Mouse (Mus musculus): ENCODE results near the gene Rbmx. TPM values are rescaled to one million over a fixed set of nuclear protein-coding genes. Genes with fewer than 3 reads are reported as not detected.

The Rbmx gene
- polyA plus RNA-seq, 1 experiment from 2014 or later, result 245 TPM

DNA sequence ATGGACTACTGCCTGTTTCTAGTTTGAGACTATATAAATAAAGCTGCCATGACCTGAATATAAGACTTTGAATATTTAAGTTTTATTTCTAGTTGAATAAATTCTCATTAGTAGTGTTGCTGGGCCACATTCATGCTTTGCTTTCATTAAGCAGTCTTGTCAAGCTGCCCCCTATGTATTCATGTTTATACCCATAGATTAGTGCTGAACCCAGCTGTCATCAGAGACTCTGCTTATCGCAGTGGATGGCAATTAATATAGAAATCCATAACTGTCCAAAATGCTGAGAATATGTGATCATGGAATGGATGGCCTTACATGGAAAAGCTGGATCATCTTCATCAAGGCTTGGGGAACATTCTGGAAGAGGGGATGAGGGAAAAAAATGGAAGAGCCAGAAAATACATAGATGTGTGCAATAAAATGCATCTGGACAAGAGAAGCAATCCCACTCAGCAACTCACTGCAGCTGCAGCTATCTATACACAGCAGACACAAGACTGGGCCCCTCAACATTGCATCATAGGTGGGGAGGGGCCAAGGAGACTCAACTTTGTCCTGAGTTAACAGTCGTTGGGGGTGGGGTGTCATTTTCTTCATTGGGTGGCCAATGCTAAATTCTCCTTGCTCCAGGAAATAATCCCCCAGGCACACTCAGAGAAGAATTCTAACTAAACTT lies 27.8 kb downstream of the Rbmx start:
- 78% methylated on average over 2 of the region's 2 CpGs for WGBS
- ATAC-seq (ENCODE audit: low FRiP score), result no peak
- H3K4me1 ChIP-seq, result no peaks in the 10 kb centered on the region
- H3K27ac ChIP-seq, result no peak overlapping the region
- no peak overlapping the region for H3K4me3 ChIP-seq
- H3K9ac ChIP-seq, result no peak overlapping the region
- H3K36me3 ChIP-seq, result no peaks in the 10 kb centered on the region
- H3K4me2 ChIP-seq (replicated peaks), result no peak overlapping the region
- H3K9me3 ChIP-seq (replicated peaks), result no peaks in the 10 kb centered on the region
- no peaks in the 10 kb centered on the region for H3K27me3 ChIP-seq

- 67% methylated on average over 1 of the region's 1 CpGs for WGBS
- Histone ChIP-seq H3K9me3 (replicated peaks) (no peaks in the 10 kb centered on the region), H3K9ac (no peak overlapping the region), H3K4me1 (no peaks in the 10 kb centered on the region), H3K27me3 (no peaks in the 10 kb centered on the region), H3K4me2 (replicated peaks) (no peak overlapping the region), H3K36me3 (no peaks in the 10 kb centered on the region), H3K4me3 (no peak overlapping the region), H3K27ac (no peak overlapping the region)
- ATAC-seq (ENCODE audit: low FRiP score), result no peak
Observed at GRCm38 (mm10) chrX:57359316-57359715, 33.5 kb downstream of the Rbmx start.

DNA sequence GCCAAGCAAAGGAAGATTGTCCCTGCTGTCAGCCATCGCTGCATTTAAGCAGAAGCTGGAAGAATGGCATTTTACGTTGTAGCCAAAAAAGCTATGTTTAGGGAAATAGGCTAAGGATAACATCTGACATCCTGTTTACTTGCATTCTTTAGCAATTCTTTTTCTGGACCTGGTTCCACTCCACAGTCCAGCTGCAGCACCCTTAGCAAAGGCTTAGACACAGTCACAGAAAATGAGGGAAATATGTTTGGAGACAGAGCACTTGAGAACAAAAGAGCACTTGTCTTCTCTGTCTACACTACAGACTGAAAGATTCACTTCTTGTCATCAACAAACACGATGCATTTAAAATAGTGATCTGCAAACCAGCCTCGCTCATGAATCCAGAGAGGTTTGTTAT lies 53.6 kb downstream of the Rbmx start:
- H3K9ac ChIP-seq, result no peak overlapping the region
- H3K36me3 ChIP-seq, result no peaks in the 10 kb centered on the region
- no peak overlapping the region for H3K27ac ChIP-seq
- no peaks in the 10 kb centered on the region for H3K27me3 ChIP-seq
- 75% methylated on average over 4 of the region's 4 CpGs for WGBS
- no peak overlapping the region for H3K4me2 ChIP-seq (replicated peaks)
- no peaks in the 10 kb centered on the region for H3K9me3 ChIP-seq (replicated peaks)
- no peak for ATAC-seq (ENCODE audit: low FRiP score)
- no peak overlapping the region for H3K4me3 ChIP-seq
- H3K4me1 ChIP-seq, result no peaks in the 10 kb centered on the region

DNA sequence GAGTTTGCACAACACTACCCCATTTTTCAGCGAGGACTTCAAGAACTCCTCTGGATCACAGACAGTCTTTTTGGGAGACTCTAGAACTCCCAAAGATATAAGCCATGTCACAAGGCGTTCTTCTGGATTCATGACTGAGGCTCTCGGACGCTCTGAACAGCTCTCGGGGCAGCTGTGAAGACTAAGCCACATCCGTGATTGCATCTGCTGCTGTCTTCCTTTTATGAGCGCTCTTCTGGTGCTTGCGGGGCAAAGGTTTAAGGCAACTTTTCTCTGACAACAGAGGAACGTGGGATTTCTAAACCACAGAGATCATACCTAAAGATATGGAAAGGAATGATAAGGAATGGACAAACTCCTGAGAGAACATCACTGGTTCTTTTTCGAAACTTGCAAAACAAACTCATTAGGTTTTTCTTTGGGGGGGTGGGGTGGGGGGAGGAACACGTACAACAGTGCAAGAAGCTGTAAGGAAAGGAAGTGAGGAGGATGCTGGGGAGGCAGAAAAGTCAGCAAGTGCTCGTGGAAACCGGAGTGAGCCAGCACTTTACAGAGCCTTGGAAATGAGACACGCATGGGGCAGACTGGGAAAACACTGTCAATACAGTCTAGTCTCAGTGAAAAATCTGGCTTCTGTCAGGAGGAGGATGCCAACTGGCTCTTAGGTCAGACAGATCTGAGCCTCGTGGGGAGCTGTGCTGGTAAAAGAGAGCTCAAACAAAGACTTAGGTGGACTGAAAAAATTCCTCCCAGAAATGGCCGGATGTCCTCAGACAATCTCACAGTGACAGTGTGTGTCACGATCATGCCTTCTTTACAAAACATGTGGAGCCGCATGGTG lies 54.2 kb downstream of the Rbmx start, which contains the start of gene Arhgef6:
Gene Arhgef6, minus strand, starts transcription at position 359 of the 841 bp plus-strand sequence.
- H3K36me3 ChIP-seq, result no peaks in the 10 kb centered on the region
- H3K4me1 ChIP-seq, result no peaks in the 10 kb centered on the region
- no peak within 1 kb of the TSS for H3K9ac ChIP-seq
- H3K9me3 ChIP-seq (replicated peaks), result no peaks in the 10 kb centered on the region
- H3K4me2 ChIP-seq (replicated peaks), result no peak within 1 kb of the TSS
- H3K4me3 ChIP-seq, result no peak within 1 kb of the TSS
- no peaks in the 10 kb centered on the region for H3K27me3 ChIP-seq
- WGBS, result 73% methylated on average over 18 of the region's 18 CpGs
- ATAC-seq (ENCODE audit: low FRiP score), result no peak
- no peak within 1 kb of the TSS for H3K27ac ChIP-seq

GRCm38 (mm10) chrX:57337582-57337981 lies 55.3 kb downstream of the Rbmx start:
- Histone ChIP-seq H3K4me2 (replicated peaks) (no peak overlapping the region), H3K27ac (no peak overlapping the region), H3K4me3 (no peak overlapping the region), H3K4me1 (no peaks in the 10 kb centered on the region), H3K9ac (no peak overlapping the region), H3K9me3 (replicated peaks) (no peaks in the 10 kb centered on the region), H3K36me3 (no peaks in the 10 kb centered on the region), H3K27me3 (no peaks in the 10 kb centered on the region)
- ATAC-seq (ENCODE audit: low FRiP score), result no peak

DNA sequence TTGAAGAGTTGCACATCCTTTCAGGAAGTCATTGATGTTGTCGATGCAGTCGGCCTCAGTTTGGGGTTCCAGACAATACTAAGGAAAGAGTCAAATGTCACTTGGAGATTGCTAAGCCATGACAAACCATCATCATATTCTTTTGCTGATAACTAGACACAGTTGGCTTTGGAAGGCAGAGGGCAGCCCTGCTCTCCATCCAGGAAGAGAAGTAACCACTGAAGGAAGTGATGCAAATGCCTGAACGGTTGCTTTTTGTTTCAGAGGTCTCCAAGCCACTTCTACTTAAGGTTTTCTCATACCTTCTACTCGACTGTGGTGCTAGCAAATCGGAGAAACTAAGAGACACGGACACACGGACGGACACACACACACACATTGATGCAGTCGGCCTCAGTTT lies 55.9 kb downstream of the Rbmx start:
- Histone ChIP-seq H3K27me3 (no peaks in the 10 kb centered on the region), H3K9ac (no peak overlapping the region), H3K4me1 (no peaks in the 10 kb centered on the region), H3K9me3 (replicated peaks) (no peaks in the 10 kb centered on the region), H3K4me3 (no peak overlapping the region), H3K27ac (no peak overlapping the region), H3K4me2 (replicated peaks) (no peak overlapping the region), H3K36me3 (no peaks in the 10 kb centered on the region)
- ATAC-seq (ENCODE audit: low FRiP score), result no peak
- WGBS, result 93% methylated on average over 9 of the region's 9 CpGs

DNA sequence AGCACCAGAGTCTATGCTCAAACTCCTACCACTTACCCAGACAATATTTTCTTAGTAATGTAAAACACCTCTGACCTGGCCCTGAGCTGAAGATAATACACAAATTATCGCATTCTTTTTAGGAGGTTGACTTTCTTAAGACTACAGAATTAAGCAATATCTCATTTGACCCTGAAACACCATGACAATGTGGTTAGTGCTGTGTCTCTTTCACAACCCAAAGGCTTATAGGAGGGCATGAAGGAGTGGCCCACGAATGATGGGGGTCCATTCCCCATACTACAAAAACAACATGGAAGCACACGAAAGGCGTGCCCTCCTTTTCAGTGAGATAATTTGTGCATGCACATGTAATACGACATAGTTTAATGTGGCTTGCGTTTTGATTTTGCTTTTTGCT lies 57.5 kb downstream of the Rbmx start:
- Histone ChIP-seq H3K9ac (no peak overlapping the region), H3K27me3 (no peaks in the 10 kb centered on the region), H3K4me3 (no peak overlapping the region), H3K36me3 (no peaks in the 10 kb centered on the region), H3K4me2 (replicated peaks) (no peak overlapping the region), H3K4me1 (no peaks in the 10 kb centered on the region), H3K9me3 (replicated peaks) (no peaks in the 10 kb centered on the region), H3K27ac (no peak overlapping the region)
- no peak for ATAC-seq (ENCODE audit: low FRiP score)
- 90% methylated on average over 6 of the region's 6 CpGs for WGBS

Other genes starting within 250 kb of the Rbmx start
- gene Cd40lg, start 180.9 kb downstream of the Rbmx start, polyA plus RNA-seq (2016; fragmentation: Nextera tagmentation; extraction: Ambion mirVana), result not detected in 2 replicates
- 9.3 and 10.9 TPM in 2 replicates for gene Arhgef6, start 54.3 kb downstream of the Rbmx start, polyA plus RNA-seq (2016; fragmentation: Nextera tagmentation; extraction: Ambion mirVana)
- not detected in 2 replicates for gene Gm364, start 16.1 kb upstream of the Rbmx start, polyA plus RNA-seq (2016; fragmentation: Nextera tagmentation; extraction: Ambion mirVana)
- 0.04 and 0.13 TPM in 2 replicates for gene Gpr101, start 110.7 kb upstream of the Rbmx start, polyA plus RNA-seq (2016; fragmentation: Nextera tagmentation; extraction: Ambion mirVana)

Measured in hindbrain, embryonic 12.5 days (tissue).